Mouse (Mus musculus) kidney, embryonic 16.5 days (tissue): Measurements from ENCODE around the gene Dnajc6. TPM values are rescaled to one million over a fixed set of nuclear protein-coding genes. Genes with fewer than 3 reads are reported as not detected.

Source experiments
- ATAC-seq: fragments of 200-750 bp; cut with Nextera tagmentation; 2 replicates; pipeline ENCODE4 v1.8.0; 2017; ENCODE audit warnings: moderate TSS enrichment; ENCODE audit not compliant: low FRiP score, low TSS enrichment
- H3K27ac ChIP-seq: fragments of 300-500 bp; sonication (generic); 2 replicates; pipeline ENCODE4 v1.5.1; 2014; ENCODE audit warnings: low read length
- H3K27me3 ChIP-seq: fragments of 300-500 bp; sonication (generic); 2 replicates; pipeline ENCODE4 v1.6.1; 2014; ENCODE audit warnings: low read length, control low read depth, mixed read lengths; ENCODE audit not compliant: insufficient read depth
- H3K36me3 ChIP-seq: fragments of 300-500 bp; sonication (generic); 2 replicates; pipeline ENCODE4 v1.6.1; 2014; ENCODE audit warnings: low read length, control low read depth, mixed read lengths; ENCODE audit not compliant: insufficient read depth
- H3K4me1 ChIP-seq: fragments of 300-500 bp; sonication (generic); 2 replicates; pipeline ENCODE4 v1.6.1; 2014; ENCODE audit warnings: low read length, control low read depth, mixed read lengths; ENCODE audit not compliant: insufficient read depth
- H3K4me2 ChIP-seq: fragments of 300-500 bp; sonication (generic); replicated peaks from 2 replicates; pipeline ENCODE4 v1.6.1; 2014; ENCODE audit warnings: low read depth, low read length
- H3K4me3 ChIP-seq: fragments of 300-500 bp; sonication (generic); 2 replicates; pipeline ENCODE4 v1.5.1; 2014; ENCODE audit warnings: mild to moderate bottlenecking, low read length
- H3K9ac ChIP-seq: fragments of 300-500 bp; sonication (generic); replicated peaks from 2 replicates; pipeline ENCODE4 v1.6.1; 2014; ENCODE audit warnings: low read length
- H3K9me3 ChIP-seq: fragments of 300-500 bp; sonication (generic); 2 replicates; pipeline ENCODE4 v1.6.1; 2016; ENCODE audit warnings: low read length, control low read depth
- WGBS: fragments of 180-500 bp; shearing (Covaris S2); extraction: QIAGEN DNeasy Blood & Tissue Kit; methylation state at CpG from one replicate; pipeline ENCODE4 v1.1.7; 2014; 5-methylcytosine and 5-hydroxymethylcytosine counted together
- polyA plus RNA-seq: library from polyadenylated mRNA; unstranded; fragments of >200 nt; fragmentation: Nextera tagmentation; extraction: Ambion mirVana; gene quantifications from 2 replicates; pipeline ENCODE4 v1.2.1, GENCODE M21; 2015

Gene Dnajc6
- 1.8 and 2.2 TPM in 2 replicates for polyA plus RNA-seq

DNA sequence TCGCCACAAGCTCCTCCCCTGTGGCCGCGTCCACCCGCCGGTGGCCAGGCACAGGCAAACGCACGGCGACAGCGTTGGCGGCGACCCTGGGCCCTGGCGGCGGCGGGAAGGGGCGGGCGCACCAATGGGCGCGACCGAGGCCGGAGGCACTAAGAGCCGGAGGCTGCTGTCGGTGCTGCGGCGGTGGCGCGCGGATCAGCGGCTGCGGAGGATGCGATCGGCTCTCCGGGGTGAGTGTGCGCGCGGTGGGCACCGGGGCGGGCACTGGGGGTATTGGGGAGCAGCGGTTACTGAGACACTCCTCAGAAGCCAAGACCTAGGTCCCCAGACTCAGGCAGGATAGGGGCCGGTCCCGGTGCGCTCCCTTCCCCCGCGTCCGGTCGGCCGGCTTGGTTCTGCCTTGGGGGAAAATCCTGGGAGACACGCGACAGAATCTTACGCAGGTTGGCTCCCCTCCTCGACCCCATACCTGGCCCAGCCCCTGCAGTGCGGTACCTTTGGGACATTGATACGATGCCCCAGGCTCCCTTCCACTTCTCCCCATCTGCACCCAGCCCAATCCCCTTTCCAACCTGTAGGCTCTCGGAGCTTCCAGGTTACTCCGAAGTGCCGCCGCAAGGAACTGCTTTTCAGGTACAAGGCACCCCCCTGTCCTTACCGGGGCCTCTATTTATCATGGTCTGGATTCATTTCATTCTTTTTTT, at the start of gene Dnajc6:
TSS of gene Dnajc6 (plus strand) at position 115 of the 704 bp plus-strand sequence.
- peaks cover 15% of the 10 kb centered on the region; the same call in 1 of the 2 replicates for H3K4me1 ChIP-seq
- H3K4me3 ChIP-seq: peak within 1 kb of the TSS; percentile 65
- peaks cover 39% of the 10 kb centered on the region for H3K27me3 ChIP-seq
- peak; percentile 70 for ATAC-seq
- peak within 1 kb of the TSS; percentile 61 for H3K9ac ChIP-seq
- no peaks in the 10 kb centered on the region for H3K9me3 ChIP-seq
- H3K4me2 ChIP-seq: peak within 1 kb of the TSS; percentile 98
- no peak within 1 kb of the TSS for H3K27ac ChIP-seq
- no peaks in the 10 kb centered on the region for H3K36me3 ChIP-seq
- WGBS: under 1% methylated on average over 57 of the region's 57 CpGs

DNA sequence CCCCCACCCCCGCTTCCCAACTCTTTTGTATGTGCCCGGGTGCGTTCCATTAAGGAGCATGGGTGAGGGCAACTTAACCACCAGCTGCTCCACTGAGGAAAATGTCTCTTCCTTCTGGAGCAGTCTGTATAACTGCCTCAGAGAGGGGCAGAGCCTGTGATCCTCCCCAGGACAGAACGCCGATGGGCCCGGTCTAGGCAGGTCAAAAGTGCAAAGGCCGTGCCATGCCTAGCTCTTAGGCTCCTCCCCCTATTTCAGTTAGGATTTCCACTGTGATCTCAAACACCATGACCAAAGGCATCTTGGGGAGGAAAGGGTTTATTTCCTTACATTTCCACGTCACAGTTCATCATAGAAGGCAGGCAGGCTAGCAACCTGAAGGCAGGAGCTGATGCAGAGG, 47.7 kb upstream of the Dnajc6 start:
- Histone ChIP-seq H3K9ac (no peak overlapping the region), H3K4me1 (no peaks in the 10 kb centered on the region), H3K36me3 (no peaks in the 10 kb centered on the region), H3K9me3 (no peaks in the 10 kb centered on the region), H3K27ac (no peak overlapping the region), H3K27me3 (no peaks in the 10 kb centered on the region), H3K4me3 (no peak overlapping the region), H3K4me2 (no peak overlapping the region)
- 79% methylated on average over 8 of the region's 8 CpGs for WGBS
- ATAC-seq: no peak

GRCm38 (mm10) chr4:101449344-101449743, 47.1 kb upstream of the Dnajc6 start:
- H3K27me3 ChIP-seq: no peaks in the 10 kb centered on the region
- H3K36me3 ChIP-seq: no peaks in the 10 kb centered on the region
- no peaks in the 10 kb centered on the region for H3K9me3 ChIP-seq
- H3K4me1 ChIP-seq: no peaks in the 10 kb centered on the region
- no peak overlapping the region for H3K27ac ChIP-seq
- ATAC-seq: no peak
- no peak overlapping the region for H3K4me2 ChIP-seq
- no peak overlapping the region for H3K4me3 ChIP-seq
- 82% methylated on average over 7 of the region's 7 CpGs for WGBS
- no peak overlapping the region for H3K9ac ChIP-seq

GRCm38 (mm10) chr4:101450150-101450780, 46.2 kb upstream of the Dnajc6 start:
- H3K9ac ChIP-seq: no peak overlapping the region
- H3K36me3 ChIP-seq: no peaks in the 10 kb centered on the region
- no peak for ATAC-seq
- no peaks in the 10 kb centered on the region for H3K9me3 ChIP-seq
- H3K4me3 ChIP-seq: no peak overlapping the region
- WGBS: 84% methylated on average over 20 of the region's 20 CpGs
- no peak overlapping the region for H3K27ac ChIP-seq
- no peaks in the 10 kb centered on the region for H3K27me3 ChIP-seq
- H3K4me1 ChIP-seq: no peaks in the 10 kb centered on the region
- H3K4me2 ChIP-seq: no peak overlapping the region

GRCm38 (mm10) chr4:101451089-101451488, 45.4 kb upstream of the Dnajc6 start:
- H3K4me1 ChIP-seq: no peaks in the 10 kb centered on the region
- no peak for ATAC-seq
- H3K9me3 ChIP-seq: no peaks in the 10 kb centered on the region
- H3K9ac ChIP-seq: no peak overlapping the region
- H3K27me3 ChIP-seq: no peaks in the 10 kb centered on the region
- H3K4me2 ChIP-seq: no peak overlapping the region
- no peaks in the 10 kb centered on the region for H3K36me3 ChIP-seq
- H3K27ac ChIP-seq: no peak overlapping the region
- no peak overlapping the region for H3K4me3 ChIP-seq
- 89% methylated on average over 4 of the region's 4 CpGs for WGBS

DNA sequence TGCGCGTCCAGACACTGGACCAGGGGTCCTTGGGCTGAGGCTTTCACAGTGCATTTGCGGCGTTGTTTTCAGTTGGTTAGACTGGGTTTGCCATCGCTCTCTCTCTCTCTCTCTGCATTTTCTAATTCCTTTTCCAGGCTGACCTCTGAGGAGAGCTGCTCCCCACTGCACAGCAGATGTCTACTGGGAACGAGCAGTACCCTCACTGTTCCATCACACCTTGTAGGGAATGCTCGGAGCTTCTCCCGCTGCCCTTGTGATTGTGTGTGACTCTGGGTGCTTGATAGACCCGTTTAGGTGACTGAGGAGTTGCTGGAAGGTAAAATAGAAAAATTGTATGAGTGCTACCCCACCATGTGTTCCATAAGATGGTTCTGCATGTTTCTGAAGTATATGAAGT, 43.6 kb upstream of the Dnajc6 start:
- Histone ChIP-seq H3K36me3 (no peaks in the 10 kb centered on the region), H3K27me3 (no peaks in the 10 kb centered on the region), H3K4me2 (no peak overlapping the region), H3K4me1 (no peaks in the 10 kb centered on the region), H3K9me3 (no peaks in the 10 kb centered on the region), H3K9ac (no peak overlapping the region), H3K4me3 (no peak overlapping the region), H3K27ac (no peak overlapping the region)
- 89% methylated on average over 9 of the region's 9 CpGs for WGBS
- ATAC-seq: no peak

DNA sequence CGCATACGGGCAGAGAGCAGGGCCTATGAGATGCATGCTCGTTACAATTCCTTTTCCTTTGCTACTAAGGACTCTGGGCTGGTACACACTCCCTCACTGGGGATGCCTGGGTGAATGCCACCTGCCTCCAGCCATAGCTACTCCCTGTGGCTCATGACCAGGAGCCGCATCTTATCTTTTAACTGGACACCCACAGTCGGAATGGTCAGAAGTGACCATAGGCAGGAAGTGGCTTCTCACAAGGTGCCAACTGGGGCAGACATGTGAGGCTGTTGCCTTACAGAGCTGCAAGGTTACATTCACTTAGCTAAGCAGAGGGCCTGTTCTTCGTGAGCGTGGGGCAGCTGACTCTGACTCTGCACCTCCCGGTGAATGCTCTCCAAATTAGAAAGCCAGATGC, 39.3 kb upstream of the Dnajc6 start:
- ATAC-seq: no peak
- no peak overlapping the region for H3K27ac ChIP-seq
- H3K4me3 ChIP-seq: no peak overlapping the region
- no peak overlapping the region for H3K9ac ChIP-seq
- H3K36me3 ChIP-seq: no peaks in the 10 kb centered on the region
- H3K27me3 ChIP-seq: no peaks in the 10 kb centered on the region
- 91% methylated on average over 8 of the region's 8 CpGs for WGBS
- no peaks in the 10 kb centered on the region for H3K9me3 ChIP-seq
- no peak overlapping the region for H3K4me2 ChIP-seq
- no peaks in the 10 kb centered on the region for H3K4me1 ChIP-seq

- Histone ChIP-seq H3K4me3 (no peak overlapping the region), H3K27ac (no peak overlapping the region), H3K9me3 (no peaks in the 10 kb centered on the region), H3K4me1 (no peaks in the 10 kb centered on the region), H3K4me2 (no peak overlapping the region), H3K36me3 (no peaks in the 10 kb centered on the region), H3K27me3 (no peaks in the 10 kb centered on the region), H3K9ac (no peak overlapping the region)
- ATAC-seq: peak; percentile 46; the same call in 1 of the 2 replicates
- 52% methylated on average over 2 of the region's 2 CpGs for WGBS
Measured at GRCm38 (mm10) chr4:101458341-101458740, 38.1 kb upstream of the Dnajc6 start.

DNA sequence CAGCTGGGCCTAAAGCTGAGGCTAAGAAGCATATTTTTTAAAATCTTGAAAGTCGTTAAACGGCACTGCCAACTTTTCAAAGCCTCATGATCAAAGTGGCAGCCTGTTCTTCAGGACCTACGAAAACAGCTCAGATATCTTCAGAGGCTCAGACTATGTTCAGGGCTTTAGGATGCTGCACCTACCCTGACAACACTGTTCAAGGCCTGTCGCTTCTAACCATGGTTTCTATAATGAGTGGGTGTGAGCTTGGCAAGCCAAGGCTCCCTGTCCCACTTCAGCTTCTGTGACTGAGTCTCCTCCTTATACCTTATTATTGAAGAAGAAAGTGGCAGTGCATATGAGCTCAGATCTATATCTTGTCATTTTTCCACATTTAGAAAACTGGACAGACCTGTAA, 37.1 kb upstream of the Dnajc6 start:
- WGBS: 79% methylated on average over 4 of the region's 4 CpGs
- no peak for ATAC-seq

DNA sequence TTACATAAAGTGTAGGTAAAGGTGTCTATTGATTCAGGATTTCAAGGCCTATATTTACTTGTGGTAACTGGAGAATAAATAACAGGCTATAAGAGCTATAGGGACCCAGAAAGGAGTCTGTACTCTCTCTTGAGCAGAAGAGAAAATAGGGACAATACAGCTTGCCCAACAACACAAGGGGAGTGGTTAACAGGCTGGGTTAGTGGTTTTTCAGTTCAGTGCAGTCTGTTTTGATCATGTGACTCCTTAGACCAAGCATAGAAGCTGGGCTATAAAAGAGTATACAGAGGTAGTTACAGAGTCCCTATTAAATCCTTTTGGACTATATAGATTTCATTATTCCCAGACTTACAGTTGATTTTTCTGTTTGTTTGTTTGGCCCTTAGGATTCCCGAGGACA, 36.3 kb upstream of the Dnajc6 start:
- H3K36me3 ChIP-seq: no peaks in the 10 kb centered on the region
- no peak for ATAC-seq
- H3K27me3 ChIP-seq: no peaks in the 10 kb centered on the region
- H3K4me1 ChIP-seq: no peaks in the 10 kb centered on the region
- no peak overlapping the region for H3K27ac ChIP-seq
- H3K4me3 ChIP-seq: no peak overlapping the region
- no peak overlapping the region for H3K9ac ChIP-seq
- H3K9me3 ChIP-seq: no peaks in the 10 kb centered on the region
- H3K4me2 ChIP-seq: no peak overlapping the region
- WGBS: 100% methylated on average over 1 of the region's 1 CpGs

More for the DNA sequence above, 37.1 kb upstream of the Dnajc6 start:
- no peak overlapping the region for H3K4me2 ChIP-seq
- no peaks in the 10 kb centered on the region for H3K9me3 ChIP-seq
- H3K27me3 ChIP-seq: no peaks in the 10 kb centered on the region
- H3K4me3 ChIP-seq: no peak overlapping the region
- H3K9ac ChIP-seq: no peak overlapping the region
- no peaks in the 10 kb centered on the region for H3K4me1 ChIP-seq
- no peak overlapping the region for H3K27ac ChIP-seq
- no peaks in the 10 kb centered on the region for H3K36me3 ChIP-seq
